Mouse (Mus musculus) kidney, adult 2 months (tissue): ENCODE measurements around the gene Lingo2. TPM values are rescaled to one million over a fixed set of nuclear protein-coding genes. Genes with fewer than 3 reads are reported as not detected.
"Not testable (repeated sequence)": the region's sequence is repeated elsewhere in the genome, so short reads cannot be mapped to it uniquely, and the experiment has no call there.

Experiments
- DNase-seq: peaks from one replicate; pipeline ENCODE4 v3.0.0; 2021
- H3K27ac ChIP-seq: fragments of 200-500 bp; 2 replicates; pipeline ENCODE4 v1.5.1; 2012; ENCODE audit warnings: low read depth, low read length, control low read depth, inconsistent platforms; ENCODE audit not compliant: insufficient read depth
- H3K27me3 ChIP-seq: fragments of 200-500 bp; replicated peaks from 2 replicates; pipeline ENCODE4 v1.6.1; 2012; ENCODE audit warnings: mild to moderate bottlenecking, moderate library complexity, low read length, inconsistent platforms; ENCODE audit not compliant: control insufficient read depth, insufficient read depth
- H3K36me3 ChIP-seq: fragments of 200-500 bp; 2 replicates; pipeline ENCODE4 v1.6.1; 2012; ENCODE audit warnings: mild to moderate bottlenecking, moderate library complexity, low read length, inconsistent platforms; ENCODE audit not compliant: control insufficient read depth, insufficient read depth
- H3K4me1 ChIP-seq: fragments of 200-500 bp; 2 replicates; pipeline ENCODE4 v1.6.1; 2011; ENCODE audit warnings: low read length; ENCODE audit not compliant: control insufficient read depth, insufficient read depth
- H3K4me3 ChIP-seq: fragments of 200-500 bp; 2 replicates; pipeline ENCODE4 v1.5.1; 2011; ENCODE audit warnings: mild to moderate bottlenecking, low read depth, low read length, control low read depth; ENCODE audit not compliant: insufficient read depth
- CTCF ChIP-seq: fragments of 200-500 bp; conservative IDR thresholded peaks from 2 replicates; pipeline ENCODE4 v1.5.1; 2011; ENCODE audit warnings: low read depth, mild to moderate bottlenecking, control low read depth, low read length, moderate library complexity, mixed read lengths; ENCODE audit not compliant: insufficient read depth, insufficient read length
- POLR2A ChIP-seq: fragments of 200-500 bp; IDR thresholded peaks from one replicate; pipeline ENCODE4 v1.6.1; 2011; ENCODE audit warnings: low read depth, low read length, control low read depth
- WGBS: fragments of 180-500 bp; shearing (Covaris S2); methylation state at CpG from one replicate; pipeline ENCODE4 v1.1.7; 2018; 5-methylcytosine and 5-hydroxymethylcytosine counted together
- polyA plus RNA-seq: library from polyadenylated mRNA; depleted of rRNA; stranded (reverse); fragments of >200 nt; gene quantifications from 2 replicates; pipeline ENCODE4 v1.2.3, GENCODE M21; 2012

Lingo2 gene
- polyA plus RNA-seq, 1 experiment = 0.09 TPM

DNA sequence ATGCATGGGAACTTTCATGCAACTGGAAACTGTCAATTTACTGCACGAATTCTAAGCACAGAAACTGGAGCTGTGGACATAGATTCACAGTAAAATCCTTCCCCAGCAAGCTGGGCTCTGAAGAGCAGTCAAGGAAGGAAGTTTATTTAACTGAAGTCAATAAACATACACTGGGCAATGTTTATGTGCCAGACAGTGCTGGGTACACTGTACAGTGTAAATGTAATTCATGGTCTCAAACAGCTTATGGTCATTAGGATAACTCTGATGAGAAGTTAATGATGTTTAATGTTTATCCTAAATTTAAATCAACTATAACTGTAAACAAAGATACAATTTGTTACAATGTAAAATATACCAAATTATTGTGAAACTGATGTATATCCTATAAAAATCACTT, 1226.8 kb downstream of the Lingo2 start:
- TF ChIP-seq CTCF (no peak), POLR2A (no peak)
- no peak overlapping the region for H3K27ac ChIP-seq
- no peak overlapping the region for H3K4me3 ChIP-seq
- 46% methylated on average over 1 of the region's 1 CpGs for WGBS
- H3K36me3 ChIP-seq = no peaks in the 10 kb centered on the region
- no peaks in the 10 kb centered on the region for H3K27me3 ChIP-seq
- H3K4me1 ChIP-seq = no peaks in the 10 kb centered on the region
- DNase-seq = no peak

- Histone ChIP-seq H3K4me3 (no peak overlapping the region), H3K36me3 (no peaks in the 10 kb centered on the region), H3K27ac (no peak overlapping the region), H3K4me1 (no peaks in the 10 kb centered on the region), H3K27me3 (no peaks in the 10 kb centered on the region)
- WGBS = 47% methylated on average over 2 of the region's 2 CpGs
- no peak for DNase-seq
- TF ChIP-seq POLR2A = no peak
- no peak for TF ChIP-seq CTCF
Observed at GRCm38 (mm10) chr4:35704126-35704525, 1247.4 kb downstream of the Lingo2 start.

DNA sequence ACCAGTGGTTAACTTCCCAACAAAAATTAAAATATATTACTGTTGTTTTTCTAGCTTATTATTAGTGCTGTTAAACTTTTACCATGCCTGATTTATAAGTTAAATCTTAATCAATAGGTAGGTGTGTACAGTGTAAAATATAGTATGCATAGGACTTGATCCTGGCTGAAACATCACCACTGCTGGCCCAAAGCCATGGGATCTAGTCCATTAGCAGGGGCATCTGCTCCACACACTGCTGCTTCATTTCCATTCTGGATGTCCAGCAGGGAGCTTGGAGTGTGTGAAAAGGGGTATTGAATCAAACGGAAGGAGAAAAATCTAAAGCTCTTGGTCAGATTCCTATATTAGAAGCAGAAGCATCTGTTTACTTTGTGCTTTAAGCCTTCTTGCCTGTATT, 1248.9 kb downstream of the Lingo2 start:
- no peak for DNase-seq
- whole genome bisulfite sequencing = 92% methylated on average over 1 of the region's 1 CpGs

DNA sequence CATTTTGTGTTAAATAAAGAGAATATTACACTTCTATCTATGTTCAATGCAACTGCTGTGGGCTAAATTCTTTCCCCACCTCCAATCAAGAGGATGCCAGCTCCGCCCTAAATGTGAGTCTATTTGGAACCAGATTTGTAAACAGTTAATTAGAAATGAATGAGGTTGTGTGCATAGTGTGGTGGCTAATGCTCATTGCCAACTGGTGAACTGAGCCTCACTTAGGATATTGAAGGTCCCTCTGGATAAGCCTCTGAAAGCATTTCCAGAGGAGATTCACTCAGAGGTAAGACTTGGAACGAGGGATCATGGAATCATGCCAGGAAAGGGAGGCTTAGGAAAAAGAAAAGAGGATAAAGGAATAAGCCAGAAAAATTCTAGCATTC, 1256.4 kb downstream of the Lingo2 start:
- H3K4me3 ChIP-seq = no peak overlapping the region
- no peaks in the 10 kb centered on the region for H3K4me1 ChIP-seq
- no peak overlapping the region for H3K27ac ChIP-seq
- TF ChIP-seq POLR2A (no peak), CTCF (no peak)
- WGBS = 71% methylated on average over 2 of the region's 2 CpGs
- no peaks in the 10 kb centered on the region for H3K27me3 ChIP-seq
- no peak for DNase-seq
- H3K36me3 ChIP-seq = no peaks in the 10 kb centered on the region

More for the DNA sequence above, 1248.9 kb downstream of the Lingo2 start:
- H3K4me3 ChIP-seq = no peak overlapping the region
- no peaks in the 10 kb centered on the region for H3K36me3 ChIP-seq
- H3K4me1 ChIP-seq = no peaks in the 10 kb centered on the region
- no peak for TF ChIP-seq POLR2A
- no peak for TF ChIP-seq CTCF
- no peaks in the 10 kb centered on the region for H3K27me3 ChIP-seq
- H3K27ac ChIP-seq = no peak overlapping the region

DNA sequence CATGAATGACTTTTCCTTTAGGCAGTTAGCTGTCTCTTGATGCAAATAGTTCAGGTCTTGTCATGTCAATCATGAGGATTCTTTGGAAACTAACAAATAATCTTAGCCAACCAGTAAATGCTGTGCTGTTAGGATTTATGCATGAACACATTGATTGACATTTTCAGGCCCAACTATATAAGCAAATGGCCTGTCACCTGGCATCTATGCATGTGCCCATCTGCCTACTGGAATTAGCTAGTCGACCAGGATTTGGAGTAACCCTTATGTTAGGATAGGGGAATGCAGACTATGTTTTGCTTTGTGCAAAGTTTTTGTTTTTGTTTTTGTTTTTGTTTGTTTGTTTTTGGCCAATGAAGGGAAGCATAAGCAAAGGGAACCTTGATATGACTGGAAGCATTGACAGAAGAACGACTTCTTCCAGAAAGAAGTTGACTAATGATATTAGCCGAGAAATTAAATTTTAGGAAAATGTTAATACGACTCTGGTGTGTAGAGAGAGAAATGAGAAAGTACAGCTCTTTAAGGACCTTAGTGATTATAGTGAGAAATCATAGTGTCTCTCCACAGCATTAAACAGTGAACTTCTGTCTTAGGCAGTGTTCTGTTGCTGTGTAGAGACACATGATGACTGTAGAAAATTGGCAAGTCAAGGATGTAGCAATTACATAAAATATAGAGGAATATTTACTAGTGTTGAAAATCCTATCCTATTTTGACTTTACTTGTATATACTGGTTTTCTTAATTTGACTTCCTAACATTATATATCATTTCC, 1257.0 kb downstream of the Lingo2 start:
- Histone ChIP-seq H3K27ac (no peak overlapping the region), H3K27me3 (no peaks in the 10 kb centered on the region), H3K4me1 (no peaks in the 10 kb centered on the region), H3K4me3 (no peak overlapping the region), H3K36me3 (no peaks in the 10 kb centered on the region)
- no peak for DNase-seq
- no peak for TF ChIP-seq POLR2A
- no peak for TF ChIP-seq CTCF
- WGBS = 83% methylated on average over 4 of the region's 4 CpGs

GRCm38 (mm10) chr4:35690521-35690920, 1261.0 kb downstream of the Lingo2 start:
- WGBS = 68% methylated on average over 5 of the region's 5 CpGs

GRCm38 (mm10) chr4:35688498-35689240, 1262.9 kb downstream of the Lingo2 start:
- not testable (repeated sequence) for H3K27ac ChIP-seq, H3K36me3 ChIP-seq, H3K4me1 ChIP-seq, DNase-seq, H3K4me3 ChIP-seq, H3K27me3 ChIP-seq
- 87% methylated on average over 5 of the region's 5 CpGs for WGBS

More at GRCm38 (mm10) chr4:35690521-35690920, 1261.0 kb downstream of the Lingo2 start:
- H3K27ac ChIP-seq = no peak overlapping the region
- H3K4me3 ChIP-seq = no peak overlapping the region
- H3K4me1 ChIP-seq = no peaks in the 10 kb centered on the region
- H3K36me3 ChIP-seq = no peaks in the 10 kb centered on the region
- no peak for TF ChIP-seq POLR2A
- no peak for TF ChIP-seq CTCF
- no peak for DNase-seq
- no peaks in the 10 kb centered on the region for H3K27me3 ChIP-seq
